Mouse (Mus musculus): ENCODE measurements around the gene Slc44a2.

Slc44a2 gene

DNA sequence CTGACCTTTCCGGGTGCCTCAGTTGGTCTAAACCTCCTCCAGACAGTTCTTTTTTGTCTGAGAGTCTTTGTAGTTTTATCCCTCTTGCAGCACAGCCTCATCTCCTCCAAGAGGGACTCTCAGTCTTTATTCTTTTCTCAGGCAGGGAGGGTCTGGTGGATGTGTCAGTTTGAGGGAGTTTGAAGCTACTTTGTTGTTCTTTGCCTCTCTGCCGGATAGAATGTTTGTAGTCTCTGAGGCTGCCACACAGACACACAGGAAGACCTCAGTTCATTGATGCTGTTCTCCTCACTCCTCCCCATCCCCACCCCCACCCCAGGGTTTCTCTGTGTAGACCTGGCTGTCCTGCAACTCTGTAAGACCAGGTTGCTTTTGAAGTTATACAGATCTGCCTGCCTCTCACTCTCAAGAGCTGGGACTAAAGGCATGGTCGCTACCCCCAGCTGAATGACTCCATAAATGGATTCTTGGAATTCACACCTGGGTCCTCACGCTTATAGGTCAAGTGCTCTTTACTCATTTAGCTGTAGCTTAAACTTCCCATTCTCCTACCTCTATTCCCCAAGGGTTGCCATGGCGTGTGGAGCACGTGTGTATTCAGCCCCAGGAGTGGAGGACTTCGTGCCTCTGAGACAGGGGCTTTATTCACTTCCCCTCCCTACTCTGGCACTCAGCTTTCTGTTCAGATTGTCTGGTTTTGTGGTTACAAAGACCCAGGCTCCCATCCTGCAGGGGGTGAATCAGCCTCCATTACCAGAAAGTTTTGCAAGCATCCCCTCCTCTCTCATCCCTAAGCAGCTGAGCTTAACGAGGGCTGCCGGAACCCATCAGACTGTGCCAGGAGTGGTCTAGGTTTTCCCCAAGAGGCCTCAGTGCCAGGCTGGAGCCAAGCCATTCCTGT, 11.9 kb downstream of the Slc44a2 start:
- DNase-seq (ENCODE audit: low read depth, low spot score) = no peak

DNA sequence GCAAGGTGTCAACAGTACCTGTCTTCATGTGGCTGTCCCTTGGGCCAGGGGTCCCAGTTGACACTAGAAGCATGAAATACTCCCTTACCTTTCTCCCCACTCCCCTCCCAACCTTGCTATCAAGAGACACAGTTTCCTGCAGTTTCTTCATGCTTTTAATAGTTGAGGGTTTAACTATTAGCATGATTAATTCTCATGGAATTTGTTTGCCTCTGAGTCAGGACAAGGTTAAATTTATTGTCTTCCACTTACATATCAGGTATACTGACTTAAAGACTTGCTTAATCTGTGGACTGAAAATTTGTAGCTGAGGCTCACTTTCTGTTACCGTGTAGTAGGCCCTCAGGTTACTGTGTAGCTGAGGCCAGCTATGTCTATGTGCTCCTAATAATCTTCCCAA, 13.0 kb downstream of the Slc44a2 start:
- DNase-seq (ENCODE audit: low read depth, low spot score) = no peak

DNA sequence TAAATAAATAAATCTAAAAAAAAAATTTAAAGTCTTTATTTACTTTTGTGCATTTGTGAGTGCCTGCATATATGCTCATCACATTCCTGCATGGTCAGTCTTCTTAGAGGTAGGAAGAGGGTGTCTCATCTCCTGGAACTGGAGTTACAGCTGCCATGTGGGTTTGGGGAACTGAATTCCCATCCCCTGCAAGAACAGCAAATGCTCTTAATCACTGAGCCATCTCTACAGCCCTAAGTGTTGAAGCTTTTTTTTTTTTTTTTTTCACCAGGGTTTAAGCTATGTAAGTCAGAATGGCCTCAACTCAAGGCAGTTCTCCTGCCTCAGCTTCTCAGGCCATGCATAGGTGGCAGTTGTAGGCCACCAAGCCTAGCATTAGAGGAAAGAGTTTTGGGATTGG, 14.2 kb downstream of the Slc44a2 start:
- DNase-seq (ENCODE audit: low read depth, low spot score) = no peak

DNA sequence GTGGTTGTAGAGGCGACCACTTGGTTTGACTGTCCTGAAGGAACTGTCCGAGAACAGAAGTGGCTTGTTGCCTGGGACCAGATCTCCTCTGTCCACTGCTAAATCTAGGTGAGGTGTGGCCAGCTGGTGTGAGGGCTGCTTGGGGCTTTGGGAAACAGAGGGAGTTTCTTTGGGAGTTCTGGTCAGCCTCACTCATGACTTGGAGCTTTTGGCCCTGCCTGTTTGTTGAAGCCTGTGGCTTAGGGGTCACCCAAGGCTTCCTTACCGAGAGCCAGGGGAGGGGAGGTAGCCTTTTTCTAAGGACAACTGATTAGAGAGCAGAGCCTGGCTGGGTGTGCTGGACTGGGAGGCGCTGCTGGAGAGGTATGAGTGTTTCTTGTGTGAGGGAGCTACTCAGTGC, 14.9 kb downstream of the Slc44a2 start:
- no peak for DNase-seq (ENCODE audit: low read depth, low spot score)

DNA sequence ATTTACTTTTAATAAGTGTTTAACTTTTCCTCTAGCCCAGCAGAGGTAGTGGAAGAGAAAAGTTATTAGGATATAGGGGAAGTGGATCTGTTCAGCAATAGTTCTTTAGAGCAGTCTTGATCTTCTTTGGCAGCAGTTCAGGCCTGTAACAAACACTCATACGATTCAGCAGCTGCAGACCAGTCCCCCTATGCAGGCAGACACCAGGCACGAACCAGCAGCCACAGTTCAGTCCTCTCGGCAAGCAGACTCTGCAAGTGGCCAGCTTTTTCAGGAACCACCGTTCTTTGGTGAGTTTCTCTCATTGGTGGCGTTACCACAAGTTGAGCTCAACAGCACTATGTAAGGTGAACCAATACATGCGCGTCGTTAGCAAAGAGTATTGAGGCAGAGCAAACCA, 16.0 kb downstream of the Slc44a2 start:
- DNase-seq (ENCODE audit: low read depth, low spot score) = no peak

DNA sequence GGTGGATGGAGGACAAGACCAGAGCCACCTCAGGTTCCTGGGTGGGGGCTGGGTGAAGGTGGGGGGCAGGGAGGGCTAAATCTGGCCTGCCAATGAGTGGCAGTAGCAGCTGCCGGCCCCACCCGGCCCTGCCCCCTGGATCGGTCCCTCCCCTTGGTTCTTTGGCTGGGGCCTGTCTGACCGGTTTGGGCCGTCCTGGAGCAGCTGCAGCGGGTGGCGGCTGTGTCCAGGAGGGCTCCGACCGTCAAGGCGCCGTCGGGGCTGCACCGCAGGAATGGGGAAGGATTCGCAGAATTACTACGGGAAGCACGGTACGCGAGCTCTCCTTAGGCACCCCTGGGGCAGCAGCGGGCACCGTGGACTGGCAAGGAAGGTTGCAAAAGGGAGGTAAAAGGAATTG, 17.2 kb downstream of the Slc44a2 start:
- DNase-seq (ENCODE audit: low read depth, low spot score) = peak; percentile 60

DNA sequence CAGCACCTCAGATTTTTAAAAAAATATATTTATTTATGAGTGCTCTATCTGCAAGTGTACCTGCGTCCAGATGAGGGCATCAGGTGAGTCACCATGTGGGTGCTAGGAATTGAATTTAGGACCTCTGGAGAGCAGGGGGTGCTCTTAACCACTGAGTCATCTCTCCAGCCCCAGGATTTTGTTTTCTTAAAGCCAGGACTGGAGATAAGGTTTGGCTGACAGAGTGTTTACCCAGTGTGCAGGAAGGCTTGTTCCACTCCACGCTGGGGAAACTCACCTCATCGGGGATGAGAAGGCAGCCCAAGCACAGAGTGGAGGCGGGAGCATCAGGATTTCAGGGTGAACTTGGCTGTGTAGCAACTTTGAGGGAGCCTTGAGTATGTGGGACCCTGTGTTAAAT, 19.9 kb downstream of the Slc44a2 start:
- DNase-seq (ENCODE audit: low read depth, low spot score) = no peak

DNA sequence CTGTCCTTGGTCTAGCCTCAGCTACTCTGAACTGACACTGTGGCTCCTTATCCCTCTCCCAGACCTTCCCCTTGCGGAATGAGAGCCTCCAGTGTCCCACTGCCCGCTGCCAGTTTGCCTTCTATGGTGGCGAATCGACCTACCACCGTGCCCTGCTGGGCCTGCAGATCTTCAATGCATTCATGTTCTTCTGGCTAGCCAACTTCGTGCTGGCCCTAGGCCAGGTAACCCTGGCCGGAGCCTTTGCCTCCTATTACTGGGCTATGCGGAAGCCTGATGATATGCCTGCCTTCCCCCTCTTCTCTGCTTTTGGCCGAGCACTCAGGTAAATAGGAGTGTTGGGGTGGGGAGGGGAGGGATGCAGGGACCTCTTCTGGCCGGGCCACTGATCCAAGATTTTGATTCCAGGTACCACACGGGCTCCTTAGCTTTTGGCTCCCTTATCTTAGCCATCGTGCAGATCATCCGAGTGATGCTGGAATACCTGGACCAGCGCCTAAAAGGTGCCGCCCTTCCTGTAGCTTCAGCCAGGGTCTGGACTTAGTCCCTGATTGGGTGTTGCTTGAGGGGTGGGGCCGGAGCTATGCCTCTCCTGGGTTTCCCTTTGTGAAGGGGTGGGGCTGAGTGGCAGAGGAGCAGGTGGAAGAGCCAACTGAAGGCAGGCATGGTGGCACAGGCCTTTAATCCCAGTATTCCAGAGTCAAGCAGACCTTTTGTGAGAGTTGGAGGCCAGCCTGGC, 26.3 kb downstream of the Slc44a2 start:
- peak; percentile 88 for DNase-seq (ENCODE audit: low read depth, low spot score)

DNA sequence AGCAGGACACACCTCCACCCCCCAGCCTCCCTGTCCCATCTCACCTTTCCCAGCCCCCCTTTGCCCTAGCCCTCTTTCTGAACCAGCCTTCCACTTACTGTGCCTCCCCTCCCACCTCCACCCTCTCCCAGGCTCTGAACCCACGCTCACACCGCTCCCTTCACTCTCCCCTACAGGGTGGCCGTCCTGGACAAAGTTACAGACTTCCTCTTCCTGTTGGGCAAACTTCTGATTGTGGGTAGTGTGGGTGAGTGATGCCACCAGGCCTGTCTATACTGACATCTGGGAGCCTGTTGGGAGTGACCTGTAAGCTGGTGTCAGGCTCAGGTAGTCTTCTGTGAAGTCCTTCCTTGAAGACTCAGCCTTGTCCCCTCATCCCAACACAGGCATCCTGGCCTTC, 27.7 kb downstream of the Slc44a2 start:
- DNase-seq (ENCODE audit: low read depth, low spot score) = no peak

DNA sequence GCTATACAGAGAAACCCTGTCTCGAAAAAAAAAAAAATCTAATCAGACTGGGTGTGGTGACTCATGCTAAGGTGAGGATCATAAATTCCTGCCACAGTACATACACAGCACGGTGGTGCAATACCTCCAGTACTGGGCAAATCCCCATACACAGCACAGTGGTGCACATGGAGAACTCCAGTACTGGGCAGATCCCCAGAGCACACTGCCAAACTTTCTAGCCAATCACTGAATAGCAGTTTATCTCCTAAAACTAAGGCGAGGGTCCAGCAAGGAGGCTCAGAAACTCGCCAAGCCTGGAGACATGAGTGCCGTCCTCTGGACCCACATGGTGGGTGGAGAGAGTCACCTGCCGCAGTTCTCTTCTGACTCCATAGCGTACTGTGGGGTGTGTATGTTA, 30.7 kb downstream of the Slc44a2 start:
- DNase-seq (ENCODE audit: low read depth, low spot score) = no peak

DNA sequence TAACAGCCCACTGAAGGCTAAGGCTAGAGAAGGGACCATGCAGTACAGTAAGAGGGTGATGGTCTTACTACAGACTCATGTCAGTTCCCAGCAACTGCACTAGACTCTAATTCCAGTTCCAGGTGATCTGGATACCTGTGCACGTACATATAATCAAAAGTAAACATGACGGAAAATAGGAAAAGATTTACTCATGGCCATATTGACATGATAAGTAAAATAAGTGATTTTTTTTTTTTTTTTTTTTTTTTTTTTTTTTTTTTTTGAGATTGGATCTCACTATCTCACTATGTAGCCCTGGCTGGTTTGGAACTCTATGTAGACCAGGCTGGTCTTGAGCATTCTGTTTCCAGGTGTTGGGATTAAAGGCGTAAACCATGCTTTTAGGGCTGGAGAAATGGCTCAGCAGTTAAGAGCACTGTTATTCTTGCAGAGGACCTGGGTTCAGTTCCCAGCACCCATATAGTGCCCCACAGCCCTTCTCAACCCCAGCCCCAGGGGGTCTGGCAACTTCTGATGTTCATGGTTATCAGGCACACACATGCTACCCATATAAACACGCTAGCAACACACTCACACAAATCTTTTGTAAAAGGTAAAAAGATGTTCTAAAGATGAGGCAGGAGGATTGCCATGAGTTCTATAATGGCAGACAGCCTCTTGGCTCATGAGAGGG, 31.3 kb downstream of the Slc44a2 start:
- no peak for DNase-seq (ENCODE audit: low read depth, low spot score)

DNA sequence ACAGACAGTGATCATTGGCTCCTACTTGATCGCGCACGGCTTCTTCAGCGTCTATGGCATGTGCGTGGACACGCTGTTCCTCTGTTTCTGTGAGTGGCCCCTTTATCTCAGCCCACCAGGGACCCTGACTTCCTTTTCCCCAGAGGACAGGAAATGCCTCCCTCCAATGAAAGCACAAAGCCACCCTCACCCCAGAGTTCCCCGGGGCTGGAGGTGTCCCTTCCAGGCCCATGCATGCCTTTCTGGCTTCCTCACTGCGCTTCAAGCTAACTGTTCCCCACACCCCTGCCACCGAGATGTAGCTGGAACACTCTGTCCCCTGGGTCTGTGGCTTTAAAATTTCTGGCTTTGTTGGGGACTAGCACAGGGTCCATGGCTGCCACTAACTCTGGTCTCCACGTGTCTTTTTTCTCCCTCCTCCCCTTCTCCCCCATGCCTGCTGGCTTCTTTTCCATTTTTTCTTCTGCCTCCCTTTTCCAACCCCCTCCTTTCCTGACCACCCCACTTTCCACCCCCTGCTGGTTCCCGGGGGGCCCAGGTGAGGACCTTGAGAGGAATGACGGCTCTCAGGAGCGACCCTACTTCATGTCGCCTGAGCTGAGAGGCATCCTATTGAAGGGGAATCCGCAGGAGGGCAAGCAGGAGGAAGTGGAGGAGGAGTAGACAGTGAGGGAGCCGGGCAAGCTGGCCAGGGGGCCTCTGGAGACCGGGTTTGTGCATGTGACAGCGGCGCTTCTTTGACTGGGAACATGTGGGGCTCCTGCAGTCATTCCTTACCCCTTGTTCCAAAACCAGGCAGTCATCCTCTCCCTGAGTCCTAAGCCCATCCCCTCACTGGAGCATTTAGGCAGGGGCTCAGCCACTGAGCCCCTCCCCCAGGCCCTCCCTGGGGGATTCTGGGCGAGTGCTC, 32.2 kb downstream of the Slc44a2 start:
- peak; percentile 66 for DNase-seq (ENCODE audit: low read depth, low spot score)

DNA sequence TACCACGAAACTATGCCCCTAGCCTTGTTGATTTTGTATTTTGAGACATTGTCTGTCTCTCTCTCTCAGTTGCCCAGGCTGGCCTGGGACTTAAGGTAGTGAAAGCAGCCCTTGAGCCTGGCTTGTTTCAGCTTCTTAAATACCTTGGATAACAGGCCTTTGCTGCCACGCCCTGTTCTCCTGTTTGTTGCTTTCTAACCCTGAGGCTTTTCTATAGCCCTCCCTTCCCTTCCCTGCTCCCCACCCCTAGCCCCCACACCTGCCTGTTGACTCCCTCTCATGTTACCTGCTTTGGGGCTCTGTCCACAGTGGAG, 32.8 kb downstream of the Slc44a2 start:
- DNase-seq (ENCODE audit: low read depth, low spot score) = no peak

DNA sequence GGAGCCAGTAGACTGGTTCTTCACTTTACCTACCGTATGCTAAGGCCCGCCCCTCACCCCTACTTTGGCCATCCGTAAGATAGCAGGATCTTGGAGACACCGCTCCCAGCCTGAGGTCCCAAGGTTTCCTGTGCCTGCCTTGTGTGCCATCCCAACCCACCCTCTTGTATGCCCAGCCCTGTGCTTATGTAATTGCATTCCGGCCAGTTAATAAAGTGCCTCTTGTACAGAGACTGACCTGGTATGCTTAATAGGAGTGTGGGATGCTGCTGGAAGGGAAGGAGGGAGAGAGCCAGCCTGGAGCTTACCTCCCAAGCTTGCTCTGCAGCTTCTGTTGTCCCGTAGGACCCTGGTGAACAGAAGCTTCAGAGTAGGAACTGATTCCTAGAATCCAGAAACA, 34.3 kb downstream of the Slc44a2 start:
- DNase-seq (ENCODE audit: low read depth, low spot score) = no peak

DNA sequence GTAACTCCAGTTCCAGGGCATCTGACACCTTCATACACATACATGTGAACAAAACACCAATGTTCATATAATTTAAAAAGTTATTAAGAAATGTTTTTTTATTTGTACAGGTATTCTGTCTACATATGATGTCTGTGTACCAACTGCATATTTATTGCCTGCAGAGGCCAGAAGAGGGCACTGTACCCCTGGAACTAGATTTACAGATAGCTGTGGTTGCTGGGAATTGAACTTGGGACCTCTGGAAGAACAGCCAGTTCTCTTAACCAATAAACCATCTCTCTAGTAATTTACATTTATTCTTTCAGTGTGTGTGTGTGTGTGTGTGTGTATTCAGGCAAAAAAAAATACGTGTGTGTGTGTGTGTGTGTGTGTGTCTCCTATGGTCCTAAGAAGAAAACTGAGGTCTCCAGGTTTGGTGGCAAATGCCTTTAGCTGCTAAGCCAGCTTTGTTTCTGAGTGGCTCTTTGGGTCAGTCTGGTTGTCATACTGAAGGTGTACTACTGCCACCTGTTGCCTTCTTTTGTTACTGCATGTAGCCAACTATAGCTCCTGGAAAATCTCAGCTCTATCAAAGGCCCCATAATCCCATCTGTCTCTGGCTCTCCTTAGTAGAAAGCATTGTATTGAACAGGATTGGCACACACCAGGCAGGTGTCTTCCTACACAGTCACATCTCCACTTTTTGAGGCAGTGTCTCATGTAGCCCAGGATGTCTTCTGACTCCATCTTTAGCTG, 36.7 kb downstream of the Slc44a2 start:
- peak; percentile 83 for DNase-seq (ENCODE audit: low read depth, low spot score)

DNA sequence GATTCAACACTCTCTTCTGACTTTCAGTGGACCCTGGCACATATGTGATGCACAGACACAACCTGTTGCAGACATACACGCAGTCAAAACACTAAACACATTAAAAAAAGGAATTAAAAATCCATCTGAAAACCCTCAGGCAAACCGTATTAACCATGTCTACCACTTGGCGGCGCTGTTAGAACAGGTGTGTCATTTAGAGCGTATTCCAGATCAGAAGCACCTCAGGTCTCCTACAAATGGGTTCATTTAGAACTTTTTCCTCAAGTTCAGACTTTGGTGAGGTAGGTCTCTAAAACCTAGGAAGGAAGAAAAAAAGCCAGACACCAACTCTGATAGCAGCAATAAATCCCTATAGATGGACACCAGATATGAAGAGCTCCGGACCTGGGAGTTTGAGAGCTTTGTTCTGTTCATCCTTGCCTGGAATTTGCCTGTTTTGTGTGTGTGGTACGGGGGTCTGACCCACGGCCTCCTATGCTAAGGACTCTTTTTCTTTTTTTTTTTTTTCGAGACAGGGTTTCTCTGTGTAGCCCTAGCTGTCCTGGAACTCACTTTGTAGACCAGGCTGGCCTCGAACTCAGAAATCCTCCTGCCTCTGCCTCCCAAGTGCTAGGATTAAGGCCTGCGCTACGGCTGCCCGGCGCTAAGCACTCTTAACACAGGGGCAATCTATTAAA, 46.2 kb downstream of the Slc44a2 start:
- DNase-seq (ENCODE audit: low read depth, low spot score) = peak; percentile 83

DNA sequence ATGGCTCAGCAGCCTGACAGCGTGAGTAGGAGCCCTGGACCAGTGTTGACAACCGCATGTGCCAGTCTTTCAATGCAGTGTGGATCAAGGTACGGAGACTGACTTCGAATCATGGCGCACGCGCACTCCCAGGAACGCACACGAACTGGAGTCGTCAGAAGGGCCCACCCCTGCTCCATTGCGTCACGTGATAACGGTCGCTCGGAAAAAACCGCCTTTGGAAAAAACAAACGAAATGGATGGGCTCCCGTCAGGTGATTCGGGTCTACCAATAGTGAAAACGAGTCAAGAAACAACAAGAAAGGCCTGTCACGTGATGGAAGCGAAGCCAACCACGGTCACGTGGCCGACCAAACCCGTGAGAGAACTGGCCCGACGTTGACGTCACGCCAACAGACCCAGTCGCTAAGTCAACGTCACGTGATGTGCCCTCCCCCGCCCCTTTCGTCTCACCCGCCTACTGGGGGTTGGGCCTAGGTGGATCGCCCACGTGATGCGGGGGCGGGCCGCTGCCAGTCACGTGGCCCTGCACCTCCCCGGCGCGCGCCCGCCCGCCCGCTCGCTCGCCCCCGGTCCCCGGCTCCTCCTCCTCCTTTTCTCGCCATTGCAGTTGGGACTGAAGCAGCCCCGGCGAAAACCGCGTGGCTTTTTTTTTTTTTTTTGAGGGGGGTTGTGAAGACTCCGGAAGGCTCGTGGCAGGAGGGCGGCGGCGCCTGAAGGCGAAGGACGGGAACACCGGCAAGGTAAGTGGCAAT, 47.0 kb downstream of the Slc44a2 start, which contains the start of gene Ilf3:
Gene Ilf3, plus strand, starts transcription at position 515 of the 755 bp plus-strand sequence.
- peak; percentile 100 for DNase-seq (ENCODE audit: low read depth, low spot score)

DNA sequence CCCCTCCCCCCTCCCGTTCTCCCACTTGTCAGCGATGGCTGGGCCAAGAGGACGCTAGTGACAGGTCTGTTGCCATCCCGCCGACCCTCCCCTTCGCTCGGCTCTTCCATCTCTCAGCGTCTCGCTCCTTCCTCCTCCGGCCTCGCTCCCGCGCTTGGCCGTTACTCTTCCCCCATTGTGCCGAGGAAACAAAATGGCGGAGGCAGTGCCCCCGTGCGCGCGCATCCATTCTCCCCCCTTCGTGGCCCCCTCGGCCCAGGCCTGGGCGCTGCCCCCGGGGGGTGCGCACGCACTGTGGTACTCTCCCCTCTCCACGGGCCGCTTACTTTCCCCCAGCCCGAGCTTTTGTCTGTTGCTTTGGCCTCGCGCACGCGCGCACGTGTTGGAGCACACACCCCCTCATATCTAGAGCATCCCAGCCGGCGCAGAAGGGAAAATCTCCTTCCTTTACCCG, 47.7 kb downstream of the Slc44a2 start:
- DNase-seq (ENCODE audit: low read depth, low spot score) = peak; percentile 81

DNA sequence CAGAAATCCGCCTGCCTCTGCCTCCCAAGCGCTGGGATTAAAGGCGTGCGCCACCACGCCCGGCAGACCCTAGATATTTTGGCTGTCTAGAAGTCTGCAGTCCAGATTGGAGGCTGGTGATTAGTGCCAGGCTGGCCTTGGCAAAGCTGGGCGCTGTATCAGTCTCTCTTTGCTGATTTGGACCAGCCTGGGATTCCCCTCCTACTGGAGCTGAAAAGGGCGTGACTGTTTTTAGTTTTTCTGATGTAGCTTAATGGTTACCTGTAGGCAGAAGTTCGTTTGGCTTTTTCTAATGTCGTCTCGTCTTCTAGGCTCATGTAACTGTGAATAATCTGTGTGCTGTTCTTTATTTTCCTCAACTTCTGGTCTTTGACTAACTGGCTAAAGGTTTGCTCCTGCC, 48.6 kb downstream of the Slc44a2 start:
- DNase-seq (ENCODE audit: low read depth, low spot score) = no peak

All from R1 (cell line).